In genomic region chrX:140407593-140407992, GRCm38 (mm10) we compare ENCODE assay signal across 21 mouse cellular contexts.
"Had no signal": no experiment of that assay in that cellular context is flagged by ENCODE, and none has a peak within 500 bp of the region (broad histone marks: within the 10 kb centered on the region; RNA-seq: fewer than 3 reads in every experiment).

No protein-coding gene starts in this region.

- H3K4me1 ChIP-seq: kidney, embryonic 15.5 days; liver, embryonic 15.5 days; midbrain, embryonic 10.5 days; midbrain, embryonic 13.5 days; neural tube, embryonic 13.5 days; stomach, embryonic 15.5 days had no signal

- H3K4me3 ChIP-seq: kidney, embryonic 15.5 days; left cerebral cortex, adult 2 months; liver, embryonic 15.5 days; midbrain, embryonic 10.5 days; midbrain, embryonic 13.5 days; myocyte; neural tube, embryonic 13.5 days; stomach, embryonic 15.5 days had no signal

- H3K4me2 ChIP-seq: kidney, embryonic 15.5 days; liver, embryonic 15.5 days; midbrain, embryonic 13.5 days; neural tube, embryonic 13.5 days; stomach, embryonic 15.5 days had no signal

- DNase-seq: kidney, adult 18-20 months; kidney, postnatal 10 days; kidney, postnatal 36 days; layer of hippocampus, postnatal 36 days; lung, adult 2 months; lung, postnatal 14 days; lung, postnatal 4 days; retina, postnatal 1 day; right cerebral cortex, postnatal 25 days; spleen, adult 18-20 months; thymus, adult 18-20 months; thymus, postnatal 36 days had no signal

- H3K36me3 ChIP-seq: kidney, embryonic 15.5 days; liver, embryonic 15.5 days; midbrain, embryonic 10.5 days; midbrain, embryonic 13.5 days; neural tube, embryonic 13.5 days; stomach, embryonic 15.5 days had no signal

- H3K9ac ChIP-seq: kidney, embryonic 15.5 days; liver, embryonic 15.5 days; midbrain, embryonic 13.5 days; neural tube, embryonic 13.5 days; stomach, embryonic 15.5 days had no signal

- H3K27ac ChIP-seq: kidney, embryonic 15.5 days; left cerebral cortex, adult 2 months; liver, embryonic 15.5 days; midbrain, embryonic 10.5 days; midbrain, embryonic 13.5 days; neural tube, embryonic 13.5 days; stomach, embryonic 15.5 days had no signal

- H3K27me3 ChIP-seq: liver, embryonic 15.5 days; stomach, embryonic 15.5 days had no signal

- H3K9me3 ChIP-seq: kidney, embryonic 15.5 days; liver, embryonic 15.5 days; midbrain, embryonic 10.5 days; midbrain, embryonic 13.5 days; neural tube, embryonic 13.5 days; stomach, embryonic 15.5 days had no signal

- ATAC-seq: midbrain, embryonic 13.5 days; midbrain, embryonic 16.5 days had no signal
